Mouse (Mus musculus) cerebellum, postnatal 14 days (tissue): Measurements from ENCODE around the gene Gm29797.

Experiments
- DNase-seq, 2 experiments: peaks; one replicate each; pipeline ENCODE4 v3.0.0; 2021; ENCODE audit warnings: mixed read lengths in 2 of 2

Gm29797 gene

DNA sequence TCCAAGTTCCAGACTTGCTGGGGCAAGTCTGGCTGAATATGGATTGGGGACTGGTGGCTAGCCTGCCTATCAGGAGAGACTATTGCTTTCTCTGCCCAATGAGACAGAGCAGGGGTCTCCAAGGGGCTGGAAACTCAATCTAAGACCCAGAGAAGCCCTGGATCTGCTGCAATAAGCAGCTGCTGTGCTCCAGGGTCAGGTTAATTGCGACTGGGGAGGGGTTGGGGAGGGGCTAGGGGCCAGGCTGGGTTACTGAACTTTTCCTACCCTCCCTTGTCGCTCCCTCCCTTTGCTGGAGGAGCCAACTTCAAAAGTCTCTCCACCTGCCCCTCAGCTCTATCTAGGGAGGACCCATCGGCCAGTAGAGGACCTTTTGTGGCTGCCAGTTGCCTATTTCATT, at the start of gene Gm29797:
Gm29797 (plus strand) TSS at position 301 of the 400 bp plus-strand sequence.
- no peak for DNase-seq

DNA sequence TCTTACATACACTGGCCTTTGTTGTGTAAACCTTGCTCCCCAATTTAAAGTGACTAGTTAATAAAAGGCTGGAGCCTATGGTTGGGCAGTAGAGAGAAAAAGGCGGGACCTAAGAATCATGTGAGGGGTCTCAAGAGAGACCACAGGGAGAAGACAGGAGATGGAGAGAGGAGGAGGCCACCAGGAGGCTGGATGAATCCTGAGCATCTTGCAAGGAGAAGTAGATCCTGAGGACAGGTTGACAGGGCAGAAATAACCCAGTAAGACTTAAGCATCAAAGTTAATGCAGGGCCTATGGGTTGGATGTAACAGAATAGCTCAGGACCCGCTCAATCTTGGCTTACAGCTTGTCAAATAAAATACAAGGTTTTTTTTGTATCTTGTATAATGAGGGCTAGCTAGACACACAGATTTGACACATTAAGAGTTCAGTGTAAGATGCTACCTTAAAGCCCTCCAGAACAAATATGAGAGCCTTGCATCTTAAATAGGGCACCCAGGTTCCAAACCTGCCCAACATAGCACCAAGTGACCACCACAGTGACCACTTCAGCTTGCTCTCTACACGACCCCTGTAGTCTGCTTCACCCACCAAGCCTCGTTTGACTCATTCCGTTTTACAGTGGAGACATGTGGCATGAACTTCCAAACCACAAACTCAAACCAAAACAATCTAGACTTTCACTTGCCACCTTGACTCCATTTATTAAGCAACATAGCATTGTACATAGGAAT, 37.9 kb upstream of the Gm29797 start:
- DNase-seq = no peak

GRCm38 (mm10) chr2:181623401-181623800, 33.4 kb upstream of the Gm29797 start:
- peak; percentile 54 to 62 for DNase-seq

GRCm38 (mm10) chr2:181628471-181628870, 28.4 kb upstream of the Gm29797 start:
- DNase-seq = no peak

- peak; percentile 37 to 55 for DNase-seq
These were observed 24.2 kb upstream of the Gm29797 start for GRCm38 (mm10) chr2:181632624-181633023.

GRCm38 (mm10) chr2:181635865-181636264, 21.0 kb upstream of the Gm29797 start:
- no peak for DNase-seq

GRCm38 (mm10) chr2:181644361-181644760, 12.5 kb upstream of the Gm29797 start:
- DNase-seq = peak; percentile 53 to 74

DNA sequence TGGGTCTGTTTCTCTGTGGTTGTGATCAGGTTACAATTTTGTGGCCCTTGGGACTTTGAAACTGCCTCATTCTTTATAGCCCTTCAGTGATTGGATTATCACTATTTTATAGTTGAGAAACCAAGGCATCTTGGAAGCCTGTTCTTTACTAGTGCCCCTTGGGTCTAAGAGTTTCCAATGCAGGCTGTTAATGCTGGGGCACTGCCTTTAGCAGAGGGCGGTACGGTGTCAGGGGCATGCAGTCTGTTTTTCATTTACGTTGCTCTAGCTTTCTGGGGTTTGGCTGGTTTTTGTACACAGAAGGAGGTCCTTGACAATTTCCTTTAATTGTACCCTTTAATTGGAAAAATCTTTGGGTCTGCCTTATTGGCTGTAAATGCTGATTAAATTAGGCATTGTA, 11.2 kb upstream of the Gm29797 start:
- no peak for DNase-seq

GRCm38 (mm10) chr2:181646626-181647472, 10.0 kb upstream of the Gm29797 start:
- no peak for DNase-seq

DNA sequence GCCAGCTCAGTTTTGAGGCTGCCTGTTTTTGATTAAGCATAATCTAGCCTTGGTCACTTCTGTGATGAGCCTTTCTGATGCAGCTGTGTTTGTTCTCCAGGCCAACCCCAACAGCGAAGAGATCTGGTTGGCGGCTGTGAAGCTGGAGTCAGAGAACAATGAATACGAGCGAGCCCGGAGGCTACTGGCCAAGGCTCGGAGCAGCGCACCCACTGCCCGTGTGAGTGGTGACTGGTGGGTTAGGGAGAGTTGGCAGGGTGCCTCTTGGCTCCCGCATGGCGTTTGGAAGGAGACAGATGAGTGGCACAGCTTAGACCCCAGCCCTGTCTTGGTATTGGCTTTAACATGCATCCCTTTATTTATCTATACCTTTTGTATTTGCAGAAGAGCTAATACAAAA, 7.9 kb upstream of the Gm29797 start:
- DNase-seq = peak; percentile 42 to 45

DNA sequence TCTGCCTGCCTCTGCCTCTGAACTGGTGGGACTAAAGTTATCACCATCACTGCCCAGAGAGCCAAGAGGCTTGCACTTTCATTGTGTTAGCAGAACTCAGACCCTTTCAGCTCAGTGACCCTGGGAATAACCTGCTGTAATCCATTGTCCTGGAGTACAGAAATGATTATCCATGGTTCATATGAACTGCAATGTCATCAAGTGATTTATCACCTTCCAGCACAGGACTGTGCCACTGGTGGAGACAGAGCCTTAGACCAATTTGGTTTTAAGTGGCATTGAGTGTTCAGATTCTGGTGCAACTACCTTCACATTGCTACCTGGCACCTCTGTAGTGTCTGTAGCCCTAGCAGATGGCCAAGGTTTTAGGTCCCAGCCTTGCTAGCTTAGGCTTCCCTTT, 3.8 kb upstream of the Gm29797 start:
- no peak for DNase-seq

GRCm38 (mm10) chr2:181653523-181653922, 3.3 kb upstream of the Gm29797 start:
- DNase-seq = no peak

DNA sequence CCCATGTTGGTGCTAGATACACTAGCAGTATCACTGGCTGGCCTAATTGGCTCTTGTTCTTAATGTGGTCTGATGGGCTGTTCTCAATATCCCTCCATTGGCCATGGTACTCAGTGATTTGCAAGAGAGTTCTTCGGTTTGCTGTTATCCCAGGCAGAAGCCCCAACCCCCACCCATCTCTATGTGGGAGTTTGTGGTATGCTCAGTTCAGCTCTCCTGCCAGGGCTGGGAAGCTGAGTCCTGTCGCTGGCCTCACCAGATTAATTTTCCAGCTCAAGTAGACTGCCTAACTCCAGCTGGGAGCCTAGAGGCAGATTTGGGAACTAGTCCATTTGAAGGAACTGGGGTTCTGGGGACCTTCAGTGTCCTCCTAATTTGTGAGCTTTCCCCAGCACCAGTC, 607 bp downstream of the Gm29797 start:
- no peak for DNase-seq

- DNase-seq = peak in 1 of 2 experiments; percentile 43
These were observed 1.7 kb downstream of the Gm29797 start for GRCm38 (mm10) chr2:181658528-181658927.

DNA sequence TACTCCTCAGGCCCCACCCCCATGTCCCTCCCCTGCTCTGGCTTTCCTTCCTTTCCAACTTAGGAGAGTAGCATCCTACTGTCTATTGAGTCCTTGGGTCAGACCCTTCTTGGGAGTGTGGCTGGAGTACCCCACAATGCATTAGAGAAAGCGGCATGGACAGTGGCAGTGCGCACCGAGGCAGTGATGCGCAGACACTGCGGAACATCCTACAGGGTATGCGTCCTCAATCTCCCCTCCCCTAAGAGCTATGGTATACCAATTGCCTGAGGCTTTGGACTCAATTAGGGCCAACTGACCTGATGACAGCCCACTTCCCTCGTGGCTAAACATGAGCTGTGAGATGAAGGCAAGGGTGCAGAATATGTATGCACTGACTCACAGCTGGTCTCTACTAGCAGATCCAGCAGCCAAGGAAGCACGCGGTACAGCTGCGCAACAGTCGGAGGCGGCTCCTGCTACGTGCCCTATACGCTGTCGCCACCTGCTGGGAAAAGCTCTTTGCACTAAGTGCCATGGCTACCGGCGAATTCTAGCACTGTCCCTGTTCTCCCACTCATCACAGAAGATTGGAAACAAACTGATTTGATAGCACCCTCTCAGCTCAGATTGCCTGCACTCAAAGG, 2.2 kb downstream of the Gm29797 start:
- DNase-seq = peak in 1 of 2 experiments; percentile 52

DNA sequence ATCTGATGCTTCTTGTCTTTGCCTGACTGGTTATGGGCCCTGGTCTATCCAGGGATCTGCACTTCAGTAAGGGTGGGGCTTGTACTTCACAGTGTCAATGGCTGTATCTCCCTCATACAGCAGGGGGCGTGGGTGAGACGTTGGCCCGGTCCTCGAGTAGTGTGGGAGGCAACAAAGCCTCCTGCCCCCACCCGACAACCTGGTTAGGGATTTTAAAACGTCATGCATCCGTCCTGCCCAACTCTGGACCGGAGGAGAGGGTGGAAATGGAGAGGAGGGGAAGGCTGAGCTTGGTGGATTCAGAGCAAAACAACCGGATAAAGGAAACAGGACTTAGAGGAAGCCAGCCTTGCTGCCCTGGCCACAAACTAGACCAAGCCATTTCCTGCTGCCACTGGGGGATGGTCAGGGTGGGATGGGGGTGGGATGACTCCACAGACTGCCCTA, 2.8 kb downstream of the Gm29797 start:
- peak; percentile 86 to 94 for DNase-seq

DNA sequence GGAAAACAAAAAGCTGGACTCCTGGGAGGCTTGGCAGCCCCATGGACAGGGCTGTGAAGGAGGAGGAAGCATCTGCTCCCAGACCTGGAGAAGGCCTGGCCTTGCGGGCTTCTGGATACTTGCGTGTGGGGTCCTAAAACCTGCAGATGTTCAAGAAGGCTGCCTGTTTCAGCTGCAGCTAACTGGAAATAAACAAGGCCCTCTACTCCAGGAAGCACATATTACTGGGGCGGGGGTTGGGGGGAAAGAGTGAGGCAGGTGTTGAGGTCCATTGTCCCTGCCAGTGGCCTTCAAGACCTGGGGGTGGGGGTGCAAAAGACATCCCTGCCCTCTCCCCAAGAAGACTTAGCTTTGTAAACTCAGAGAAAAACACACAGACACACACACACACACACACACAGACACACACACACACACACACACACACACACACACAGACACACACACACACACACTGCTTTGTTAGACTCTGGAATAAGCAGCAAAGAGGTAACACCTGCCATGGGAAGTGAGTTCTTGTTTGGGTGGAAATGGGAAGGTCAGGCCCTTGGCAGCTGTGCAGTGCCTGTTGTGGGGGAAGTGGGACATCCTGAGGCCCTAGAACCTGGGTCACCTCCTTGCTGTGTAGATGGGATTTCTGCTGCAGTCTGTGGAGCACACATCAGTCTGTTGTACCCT, 5.9 kb downstream of the Gm29797 start:
- no peak for DNase-seq

GRCm38 (mm10) chr2:181663298-181663630, 6.4 kb downstream of the Gm29797 start:
- DNase-seq = no peak

DNA sequence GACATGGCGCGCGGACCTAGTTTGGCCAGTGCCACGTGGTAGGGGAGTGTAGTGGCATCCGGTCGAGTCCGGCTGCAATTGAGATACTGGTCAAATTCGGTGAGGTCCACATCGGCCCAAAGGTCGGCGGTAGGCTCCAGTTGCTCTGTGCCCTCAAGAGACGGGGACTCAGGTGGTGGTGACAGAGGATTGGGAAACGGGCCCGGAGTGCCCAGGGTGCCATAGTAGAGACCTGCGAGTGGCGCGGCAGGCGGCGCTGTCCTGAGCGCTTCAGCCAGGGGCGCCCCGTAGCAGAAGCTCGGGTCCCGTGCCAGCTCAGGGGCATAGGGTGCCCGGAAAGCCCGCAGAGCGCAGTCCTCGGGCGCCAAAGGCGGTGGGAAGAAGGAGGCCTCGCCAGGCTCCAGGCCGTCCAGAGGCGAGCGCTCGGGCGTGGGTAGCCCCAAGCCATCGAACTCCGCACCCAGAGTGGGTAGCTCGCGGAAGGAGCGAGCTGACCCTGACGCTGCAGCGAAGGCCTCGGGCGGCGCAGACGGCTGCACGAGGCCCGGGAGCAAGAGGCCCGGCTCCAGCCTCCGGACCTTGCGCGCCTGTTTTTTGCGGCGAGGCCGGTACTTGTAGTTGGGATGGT, 13.6 kb downstream of the Gm29797 start:
- no peak for DNase-seq

DNA sequence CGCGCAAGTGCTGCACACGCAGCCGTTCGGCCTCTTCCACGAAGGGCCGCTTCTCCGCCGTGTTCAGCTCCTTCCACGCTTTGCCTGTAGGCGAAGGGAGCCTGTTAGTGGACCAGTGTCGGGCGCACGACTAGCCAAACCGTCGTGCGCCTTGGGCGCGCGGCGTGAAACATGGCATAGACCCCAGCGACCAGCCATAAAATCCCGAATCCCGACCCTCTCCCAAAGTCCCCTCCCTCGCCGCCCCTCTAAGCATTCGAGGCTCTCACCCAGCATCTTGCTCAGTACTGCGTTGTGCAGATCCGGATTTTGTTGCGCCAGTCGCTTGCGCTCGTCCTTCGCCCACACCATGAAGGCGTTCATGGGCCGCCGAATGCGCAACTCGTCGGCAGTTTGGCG, 14.1 kb downstream of the Gm29797 start:
- peak in 1 of 2 experiments; percentile 37 for DNase-seq

DNA sequence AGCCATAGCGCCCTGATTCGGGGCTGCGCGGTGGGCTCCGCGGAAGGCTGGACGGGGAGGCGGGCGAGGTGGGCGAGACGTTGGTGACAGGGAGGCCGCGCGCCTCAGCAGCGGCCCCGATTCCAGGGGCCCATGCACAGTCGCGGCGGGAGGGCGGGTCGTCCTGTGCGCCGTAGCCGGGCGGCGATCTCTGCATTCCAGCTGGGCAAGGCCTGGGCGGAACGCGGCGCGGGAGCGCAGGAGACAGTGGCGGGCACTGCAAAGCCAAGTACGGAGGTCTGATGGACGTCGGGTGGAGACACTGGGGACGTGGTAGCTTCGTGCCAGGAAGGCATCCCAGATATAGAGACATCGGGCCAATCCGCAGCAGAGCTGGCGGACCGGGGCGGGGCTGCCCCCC, 14.5 kb downstream of the Gm29797 start, which contains the start of gene Sox18:
Sox18 (minus strand) TSS at position 315 of the 400 bp plus-strand sequence.
- DNase-seq = peak in 1 of 2 experiments; percentile 30

- DNase-seq = no peak
These were observed 15.2 kb downstream of the Gm29797 start for GRCm38 (mm10) chr2:181671984-181672383.
